Mouse (Mus musculus): ENCODE measurements around the gene Meioc.
"Not testable (repeated sequence)": the region's sequence is repeated elsewhere in the genome, so short reads cannot be mapped to it uniquely, and the experiment has no call there.

Meioc gene

GRCm38 (mm10) chr11:102665637-102666435, 2.3 kb downstream of the Meioc start:
- no peak for DNase-seq (ENCODE audit: low read depth, low spot score)

GRCm38 (mm10) chr11:102690162-102690561, 26.6 kb downstream of the Meioc start:
- DNase-seq (ENCODE audit: low read depth, low spot score) = no peak

GRCm38 (mm10) chr11:102695289-102695688, 31.8 kb downstream of the Meioc start:
- no peak for DNase-seq (ENCODE audit: low read depth, low spot score)

GRCm38 (mm10) chr11:102697338-102698017, 34.0 kb downstream of the Meioc start, which contains the start of gene Ccdc43:
Ccdc43 (minus strand) TSS chr11:102697782.
- DNase-seq (ENCODE audit: low read depth, low spot score) = peak; percentile 50

DNA sequence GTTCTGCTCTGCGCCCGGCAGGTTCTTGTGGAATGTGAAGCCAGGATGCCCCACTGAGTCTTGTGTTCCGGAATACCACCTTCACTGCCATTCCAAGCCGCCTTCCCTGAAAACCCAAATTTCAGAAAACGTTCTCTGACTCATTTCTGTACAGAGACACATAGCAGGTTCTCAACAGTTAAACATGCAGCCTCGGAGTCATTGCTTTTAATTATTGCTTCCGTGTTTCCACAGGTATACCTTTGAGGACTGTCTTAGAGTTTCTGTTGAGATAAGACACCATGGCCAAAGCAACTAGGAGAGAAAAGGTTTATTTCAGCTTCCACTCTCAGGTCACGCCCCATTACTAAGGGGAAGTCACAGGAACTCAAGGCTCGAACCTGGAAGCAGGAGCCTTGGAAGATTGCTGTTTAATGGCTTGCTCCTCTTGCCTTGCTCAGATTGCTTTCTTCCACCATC, 34.5 kb downstream of the Meioc start:
- DNase-seq (ENCODE audit: low read depth, low spot score) = no peak

GRCm38 (mm10) chr11:102702206-102702605, 38.7 kb downstream of the Meioc start:
- DNase-seq (ENCODE audit: low read depth, low spot score) = not testable (repeated sequence)

- DNase-seq (ENCODE audit: low read depth, low spot score) = no peak
Observed at GRCm38 (mm10) chr11:102712411-102712810, 48.9 kb downstream of the Meioc start.

DNA sequence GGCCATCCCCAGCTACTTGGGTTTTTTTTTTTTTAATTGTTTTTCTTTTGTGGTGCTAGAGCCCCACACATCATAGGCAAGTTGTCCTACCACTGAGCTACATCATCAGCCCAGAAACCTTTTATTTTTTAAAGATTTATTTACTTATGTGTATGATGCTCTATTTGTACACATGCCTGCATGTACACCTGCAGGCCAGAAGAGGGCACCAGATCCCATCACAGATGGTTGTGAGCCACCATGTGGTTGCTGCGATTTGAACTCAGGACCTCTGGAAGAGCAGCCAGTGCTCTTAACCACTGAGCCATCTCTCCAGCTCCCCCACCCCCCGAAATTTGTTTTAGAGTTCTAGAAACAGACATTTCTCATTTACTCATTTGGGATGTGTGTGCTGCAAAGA, 51.1 kb downstream of the Meioc start:
- DNase-seq (ENCODE audit: low read depth, low spot score) = not testable (repeated sequence)

DNA sequence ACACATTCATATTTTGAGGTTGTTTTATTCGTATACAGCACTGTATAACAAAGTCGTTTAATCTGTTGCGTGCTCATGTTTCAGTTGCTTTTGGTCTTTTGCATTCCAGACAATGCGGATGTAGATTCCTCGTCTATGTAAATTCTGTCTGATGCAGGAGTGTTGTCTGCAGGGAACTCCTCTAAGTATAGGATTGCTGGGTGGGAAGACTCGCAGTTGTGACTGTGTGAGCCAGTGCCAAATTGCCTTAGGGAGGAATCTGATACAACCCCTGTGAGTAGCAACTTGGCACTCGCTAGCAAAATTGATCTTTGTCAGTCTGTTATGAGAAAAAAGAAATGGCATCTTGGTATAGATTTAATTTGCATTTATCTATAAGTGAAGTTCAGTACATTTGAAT, 52.6 kb downstream of the Meioc start:
- DNase-seq (ENCODE audit: low read depth, low spot score) = no peak

GRCm38 (mm10) chr11:102725574-102725973, 62.1 kb downstream of the Meioc start:
- no peak for DNase-seq (ENCODE audit: low read depth, low spot score)

DNA sequence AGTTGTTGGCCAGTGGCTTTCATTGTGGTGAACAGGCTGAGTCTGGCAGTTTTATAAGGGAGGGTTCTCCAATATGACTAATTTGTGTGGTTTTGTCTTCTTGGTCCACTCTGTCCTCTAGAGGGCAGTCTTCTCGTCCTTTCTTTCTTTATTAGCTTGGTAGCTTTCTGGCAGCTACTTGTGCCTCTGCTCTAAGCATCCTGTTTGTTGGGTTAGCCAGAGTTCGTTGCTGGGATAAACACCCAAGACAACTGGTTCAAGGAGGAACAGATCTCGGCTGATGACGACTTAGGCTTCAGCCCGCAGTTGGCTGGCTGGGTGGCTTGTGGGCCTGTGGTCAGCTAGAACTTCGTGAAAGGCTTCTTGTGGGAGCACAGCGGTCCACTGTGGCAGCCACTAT, 65.1 kb downstream of the Meioc start:
- no peak for DNase-seq (ENCODE audit: low read depth, low spot score)

DNA sequence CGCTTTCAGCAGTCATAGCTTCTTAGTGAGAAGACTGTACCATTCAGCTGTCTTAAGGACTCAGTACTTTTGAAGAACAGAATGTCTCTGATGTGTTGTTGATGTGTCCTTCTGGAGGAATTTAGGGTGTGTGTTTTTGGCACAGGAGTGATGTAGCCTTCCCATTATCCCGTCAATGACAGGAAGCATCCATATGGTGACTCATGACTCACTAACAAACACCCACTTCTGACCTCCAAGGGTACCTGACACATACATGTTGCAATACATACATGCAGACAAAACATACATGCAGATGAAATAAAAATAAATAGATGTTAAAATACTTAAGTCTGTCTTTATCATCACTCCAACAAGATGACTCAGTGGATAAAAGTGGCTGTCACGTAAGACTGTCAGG, 66.3 kb downstream of the Meioc start:
- DNase-seq (ENCODE audit: low read depth, low spot score) = no peak

- DNase-seq (ENCODE audit: low read depth, low spot score) = no peak
Observed at GRCm38 (mm10) chr11:102731366-102731765, 67.8 kb downstream of the Meioc start.
